Mouse (Mus musculus) erythroid progenitor cell, adult 5-6 weeks (primary cell): ENCODE results near the gene Insyn1. TPM values are rescaled to one million over a fixed set of nuclear protein-coding genes. Genes with fewer than 3 reads are reported as not detected.
A peak's percentile ranks its signal among the peaks of the same experiment; 100 is the strongest.

ENCODE experiments used
- ATAC-seq: replicated peaks from 2 replicates; pipeline ENCODE4 v1.8.0; 2016; ENCODE audit warnings: moderate number of reproducible peaks, mild to moderate bottlenecking, moderate TSS enrichment, inconsistent platforms; ENCODE audit not compliant: poor library complexity, low FRiP score, severe bottlenecking
- total RNA-seq, 2 experiments: library from RNA; stranded (forward) in 1 of 2; stranded (reverse) in 1 of 2; fragments of 150-400 nt in 1 of 2; fragments of 186-747, 209-891 nt in 1 of 2; gene quantifications; 2 replicates each; pipeline versions ENCODE4 v1.2.3 to v1.2.4; 2015 to 2017; ENCODE audit warnings: low replicate concordance in 2 of 2

Insyn1 gene
- total RNA-seq (2015; ENCODE audit: low replicate concordance), result not detected in 2 replicates
- total RNA-seq (2017; ENCODE audit: low replicate concordance), result not detected in 2 replicates

DNA sequence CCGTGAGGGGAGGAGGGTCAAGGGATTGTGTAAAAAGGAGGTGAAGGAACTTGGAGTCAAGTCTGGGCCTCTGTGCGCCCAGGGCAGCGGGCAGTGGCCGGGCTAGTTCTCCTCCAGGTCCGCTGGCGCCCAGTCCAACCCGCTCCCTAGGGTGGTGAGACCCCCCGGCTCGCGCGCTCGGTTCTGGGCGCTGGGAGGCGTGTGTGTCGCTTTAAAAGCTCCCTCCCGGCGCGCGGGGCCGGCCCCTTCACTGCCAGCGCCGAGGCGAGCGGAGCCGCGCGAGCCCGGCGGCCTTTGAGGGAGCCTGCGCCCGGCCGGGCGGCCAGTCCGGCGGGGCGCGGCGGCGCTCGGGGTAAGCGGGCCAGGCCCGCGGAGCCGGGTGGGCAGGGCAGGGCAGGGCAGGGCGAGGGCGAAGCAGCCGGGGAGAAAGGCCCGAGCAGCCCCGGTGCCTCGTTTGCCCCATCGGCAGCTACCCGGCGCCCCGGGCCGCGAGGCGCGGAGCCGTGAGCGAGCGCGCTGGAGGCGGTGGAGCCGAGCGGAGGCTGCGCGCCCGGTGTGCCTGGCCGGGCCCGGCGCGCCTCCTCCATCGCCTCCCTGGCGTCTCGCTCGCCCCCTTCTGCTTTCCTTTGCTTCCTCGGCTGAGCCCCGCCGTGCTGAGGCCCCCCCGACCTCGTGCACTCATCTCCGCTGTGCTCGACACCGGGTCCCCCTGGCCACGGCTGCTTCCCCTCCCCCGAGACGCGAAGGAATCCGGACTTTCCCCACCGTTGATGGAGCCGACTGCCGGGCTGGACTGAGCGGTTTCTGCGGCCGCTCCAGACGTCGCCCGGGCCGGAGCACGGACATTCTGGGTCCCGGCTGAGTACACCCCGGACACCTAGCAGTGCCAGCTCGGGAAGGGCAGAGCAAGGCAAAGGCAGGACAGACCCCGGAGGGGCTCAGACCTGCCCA, at the start of gene Insyn1:
Gene Insyn1, plus strand, starts transcription at position 753 of the 951 bp plus-strand sequence.
- ATAC-seq, result 0 out of 2 replicates have a peak, but pooled peaks have one; percentile 40

DNA sequence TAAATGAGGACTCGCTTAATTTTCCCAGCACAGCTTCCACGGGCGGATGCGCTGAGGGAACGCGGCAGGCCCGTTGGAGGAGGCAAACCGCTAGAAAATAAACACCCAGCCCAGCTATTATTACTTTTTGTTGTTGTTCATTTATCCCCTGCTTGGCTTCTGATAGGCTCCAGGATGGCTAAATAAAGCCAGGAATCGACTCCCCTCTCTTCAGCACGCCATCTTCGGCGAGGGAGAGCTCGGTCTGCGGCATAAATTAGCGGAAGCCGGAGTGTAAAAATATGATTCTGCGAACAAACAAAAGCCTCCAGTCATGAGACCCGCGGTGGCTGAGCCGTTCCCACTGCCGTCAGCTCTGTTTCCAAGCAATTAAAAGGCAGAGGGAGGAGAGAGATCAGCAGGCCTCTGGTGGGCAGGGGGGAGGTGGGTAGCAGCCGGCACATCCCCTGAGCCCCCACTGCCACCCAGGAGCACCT, 49.4 kb upstream of the Insyn1 start:
- no peak for ATAC-seq

DNA sequence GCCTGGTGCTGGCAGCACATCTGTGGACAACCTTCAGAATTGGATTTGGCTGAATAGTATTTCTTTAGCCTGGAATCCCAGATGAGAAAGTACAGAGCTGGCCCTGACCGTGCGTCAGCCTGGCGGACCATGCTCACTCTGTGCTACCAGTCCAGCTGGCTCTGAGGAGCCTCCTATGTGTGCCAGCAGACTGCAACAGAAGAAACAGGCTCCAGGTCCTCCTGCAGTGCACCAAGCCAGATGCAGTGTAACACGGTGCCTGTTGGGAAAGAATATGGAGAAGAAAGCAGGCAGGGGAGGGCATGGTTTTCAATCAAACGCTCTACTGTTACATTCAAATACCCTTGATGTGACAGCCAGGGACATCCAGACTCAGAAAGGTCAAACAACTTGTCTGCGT, 48.3 kb upstream of the Insyn1 start:
- no peak for ATAC-seq

GRCm38 (mm10) chr9:58440614-58441013, 47.8 kb upstream of the Insyn1 start:
- no peak for ATAC-seq

DNA sequence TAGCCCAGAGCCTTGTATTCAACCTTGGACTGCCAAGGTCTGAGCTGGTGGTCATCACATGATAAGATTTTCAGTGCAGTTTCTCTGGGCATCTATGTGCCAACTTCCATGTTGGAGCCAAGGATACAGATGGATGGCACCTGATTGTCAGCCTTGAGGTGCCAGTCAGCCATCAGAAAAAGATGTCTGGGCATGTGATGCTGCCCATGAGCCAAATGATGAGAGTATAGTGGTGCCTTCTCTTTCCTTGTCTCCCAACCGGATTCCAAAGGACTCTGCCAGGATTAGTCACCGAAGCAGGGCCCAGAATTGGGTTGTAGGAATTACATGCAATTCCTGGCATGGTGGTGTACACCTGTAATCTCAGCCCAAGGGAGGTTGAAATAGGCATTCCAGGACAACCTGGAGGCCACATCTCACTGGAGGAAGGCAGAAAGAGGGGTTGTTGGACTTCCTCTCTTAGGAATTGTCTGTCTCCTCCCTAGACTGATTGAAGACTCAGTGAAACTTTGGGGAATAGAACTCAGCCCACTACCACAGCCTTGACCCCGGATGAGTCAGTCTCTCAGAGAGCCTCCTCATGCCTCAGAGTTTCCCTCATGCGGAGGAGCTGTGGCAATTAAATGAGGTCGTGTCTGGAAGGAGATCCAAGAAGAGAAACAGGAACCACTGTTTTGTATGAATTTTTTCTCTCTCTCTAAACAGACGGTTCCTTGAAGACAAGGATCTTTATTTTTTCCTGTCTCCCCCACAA, 46.9 kb upstream of the Insyn1 start:
- ATAC-seq, result no peak

DNA sequence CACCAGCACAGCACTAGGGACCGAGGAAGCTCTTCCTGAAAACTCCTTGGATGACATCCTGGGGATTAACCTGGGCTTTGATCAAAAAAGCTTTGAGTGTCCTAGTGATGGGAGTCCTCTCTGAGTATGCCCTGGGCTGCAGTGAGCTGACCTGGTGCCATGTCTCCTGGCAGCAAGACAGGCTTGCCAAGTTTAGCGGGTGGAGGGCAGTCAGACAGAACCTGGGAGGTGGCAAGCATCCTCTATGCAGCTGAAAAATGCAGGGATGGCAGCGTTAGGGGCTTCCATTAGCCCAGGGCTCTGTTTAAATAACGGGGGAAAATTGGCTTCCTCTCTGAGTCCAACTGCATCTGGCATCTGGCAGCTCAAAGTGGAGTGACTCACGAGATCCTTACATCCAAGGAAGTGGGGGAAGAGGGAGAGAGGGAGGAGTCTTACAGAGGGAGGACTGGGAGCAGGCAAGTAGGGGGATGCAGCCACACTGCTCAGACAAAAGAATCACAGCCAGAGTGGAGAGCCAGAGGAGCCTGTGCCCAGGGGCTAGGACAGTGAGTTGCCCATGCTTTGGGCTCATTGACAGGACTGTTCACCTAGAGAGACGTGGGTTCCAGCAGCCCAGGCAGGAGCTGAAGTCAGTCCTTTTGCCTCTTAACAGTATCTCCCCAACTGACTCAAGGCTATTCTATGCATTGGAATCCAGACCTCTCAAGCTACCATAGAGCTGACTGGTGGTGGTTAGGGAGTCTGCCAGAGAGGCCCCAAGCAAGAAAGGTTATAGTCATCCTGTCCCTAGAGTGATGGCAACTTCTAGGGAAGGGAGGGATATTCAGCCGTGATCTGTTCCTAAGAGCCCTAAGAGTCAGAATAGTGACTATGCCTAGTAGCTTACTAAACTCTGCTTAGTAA, 46.0 kb upstream of the Insyn1 start:
- 0 out of 2 replicates have a peak, but pooled peaks have one; percentile 34 for ATAC-seq

DNA sequence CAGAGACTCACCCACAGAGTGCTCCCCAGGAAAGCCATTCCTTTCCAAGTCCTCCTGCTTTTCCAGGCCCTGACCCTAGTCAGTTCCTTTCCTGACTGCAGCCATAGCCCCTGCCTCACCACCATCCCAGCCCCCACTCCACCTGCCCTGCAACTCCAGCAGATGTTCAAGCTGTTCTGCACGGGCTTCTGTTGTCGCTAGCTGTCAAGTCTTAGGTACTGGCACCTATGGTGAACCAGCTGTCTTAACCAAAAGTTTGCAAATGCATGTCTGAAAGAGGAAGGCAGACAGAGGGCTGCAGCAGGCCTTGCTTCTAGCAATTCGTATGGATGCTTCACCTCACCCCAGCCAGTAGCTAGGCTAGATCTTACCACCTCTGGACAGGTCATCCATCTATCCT, 45.3 kb upstream of the Insyn1 start:
- no peak for ATAC-seq

DNA sequence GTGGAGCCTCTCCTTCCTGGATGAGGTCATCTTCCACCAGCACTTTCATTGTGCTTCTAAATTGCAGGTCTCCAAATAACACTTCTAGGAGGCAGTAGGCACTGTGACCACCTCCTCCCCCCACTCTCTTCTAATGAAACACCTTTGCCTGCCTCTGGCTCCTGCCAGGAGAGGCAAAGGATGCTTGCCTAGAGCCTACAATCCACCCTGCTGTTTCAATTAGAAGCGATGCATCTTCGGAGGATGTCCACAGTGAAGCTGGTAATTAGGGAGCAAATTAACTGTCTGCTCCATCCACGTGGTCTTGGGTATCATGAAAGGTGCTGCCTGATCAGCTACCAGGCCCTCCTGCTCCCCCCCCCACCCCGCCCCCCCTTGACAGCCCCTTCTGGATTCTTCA, 41.6 kb upstream of the Insyn1 start:
- no peak for ATAC-seq

GRCm38 (mm10) chr9:58447997-58448595, 40.3 kb upstream of the Insyn1 start:
- ATAC-seq, result no peak

DNA sequence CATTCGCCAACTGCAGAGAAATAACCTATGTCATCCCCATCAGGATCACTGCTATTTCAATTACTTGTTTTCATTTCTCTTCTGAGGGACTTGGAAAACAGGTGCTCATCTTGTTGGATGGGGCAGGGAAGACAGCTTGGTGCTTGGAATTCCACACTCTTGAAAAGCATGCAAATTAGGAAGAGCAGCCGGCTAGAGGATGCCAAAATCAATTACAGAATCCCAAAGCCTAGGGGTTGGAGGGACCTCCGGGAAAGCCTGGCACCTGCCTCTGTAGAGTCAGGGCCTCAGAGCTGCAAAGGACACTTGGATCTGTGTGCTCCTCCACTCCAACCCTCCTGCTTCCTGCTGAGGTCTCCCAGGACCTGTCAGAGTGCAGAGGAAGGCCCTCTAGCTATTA, 38.9 kb upstream of the Insyn1 start:
- no peak for ATAC-seq

DNA sequence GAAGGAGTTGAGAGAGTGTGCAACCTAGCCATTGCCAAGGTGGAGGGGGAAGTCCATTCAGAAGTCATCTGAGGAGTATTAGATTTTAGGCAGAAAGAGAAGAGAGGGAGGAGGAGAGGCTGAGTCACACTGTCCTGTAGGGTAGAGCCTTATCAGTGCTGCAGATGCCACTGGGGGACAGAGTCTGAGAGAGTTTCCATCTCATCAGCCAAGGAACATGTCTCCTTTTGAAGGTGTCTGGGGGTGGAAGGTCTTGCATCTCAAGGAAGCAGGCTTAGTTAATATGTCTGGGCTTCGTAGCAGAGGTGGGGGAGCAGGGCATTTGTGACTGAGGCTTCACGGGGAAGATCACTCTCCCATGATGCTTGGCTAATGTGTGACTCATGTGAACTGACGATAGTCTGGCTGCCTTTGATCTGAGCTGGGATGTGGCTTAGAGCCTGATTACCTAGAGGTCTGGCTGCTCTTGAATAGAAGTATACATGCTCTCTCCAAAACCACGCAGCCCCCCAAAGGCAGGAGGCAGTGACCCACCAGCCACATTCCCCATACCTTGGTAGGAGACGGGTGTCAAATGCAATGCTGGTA, 34.5 kb upstream of the Insyn1 start:
- no peak for ATAC-seq

GRCm38 (mm10) chr9:58454886-58455285, 33.5 kb upstream of the Insyn1 start:
- ATAC-seq, result no peak

DNA sequence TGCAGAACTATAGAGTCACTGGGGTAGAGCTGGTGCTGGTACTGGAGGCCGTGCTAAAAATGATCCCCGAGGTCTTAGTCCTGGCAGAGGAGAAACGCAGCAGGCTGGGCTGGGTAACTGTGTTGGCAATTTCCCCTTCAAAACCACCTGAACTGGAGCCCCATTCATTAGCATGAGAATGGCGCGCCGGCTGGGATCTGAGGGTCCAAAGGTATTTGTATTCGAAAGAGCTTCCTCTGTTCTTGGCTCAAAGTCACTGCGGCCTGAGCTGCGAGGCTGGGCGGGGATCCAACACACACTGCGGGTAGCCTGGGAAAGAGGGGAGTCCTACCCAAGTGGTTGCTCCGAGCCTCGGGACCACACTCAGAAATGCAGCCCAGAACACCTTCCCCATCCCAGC, 32.6 kb upstream of the Insyn1 start:
- no peak for ATAC-seq

DNA sequence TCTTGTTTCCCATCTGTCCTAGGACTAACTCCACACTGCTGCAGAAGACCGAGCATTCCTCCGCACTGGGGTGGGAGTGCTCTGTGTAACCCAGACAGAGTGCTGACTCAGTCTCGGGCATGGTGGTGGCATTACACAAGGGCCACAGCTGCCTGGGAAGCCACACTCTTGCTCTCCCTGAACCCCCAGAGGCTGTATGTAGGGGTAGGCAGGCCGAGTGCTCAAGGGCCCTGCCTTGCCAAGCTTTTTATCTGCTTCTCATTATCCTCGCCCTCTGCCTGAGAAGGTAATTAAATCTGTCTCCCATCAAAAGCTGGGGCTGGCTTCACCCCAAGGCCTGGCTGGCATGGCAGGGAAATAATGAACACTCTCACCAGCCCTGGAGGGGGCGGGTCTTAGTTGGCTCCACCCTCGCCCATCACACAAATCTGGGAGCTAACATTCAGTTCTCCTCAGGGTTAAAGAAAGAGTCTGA, 30.9 kb upstream of the Insyn1 start:
- no peak for ATAC-seq

DNA sequence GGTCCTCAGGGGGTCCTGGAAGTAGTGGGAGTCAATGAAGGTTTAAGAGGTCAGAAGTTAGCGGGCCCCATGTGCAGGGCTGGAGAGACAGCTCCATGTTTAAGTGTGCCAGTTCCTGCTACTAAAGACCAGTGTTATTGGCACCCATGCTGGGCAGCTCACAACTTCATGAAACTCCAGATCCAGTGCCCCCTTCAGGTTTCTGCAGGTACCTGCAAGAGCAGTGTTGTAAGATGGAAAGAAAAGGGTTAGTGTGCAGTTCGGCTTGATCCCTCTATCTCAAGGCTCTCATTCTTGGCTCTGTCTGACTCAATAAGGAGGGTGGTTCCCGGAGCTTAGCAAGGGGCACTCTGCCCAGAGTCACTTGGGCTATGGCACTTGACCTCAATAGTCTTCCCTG, 30.1 kb upstream of the Insyn1 start:
- ATAC-seq, result no peak

- ATAC-seq, result no peak
Observed at GRCm38 (mm10) chr9:58458856-58459553, 29.4 kb upstream of the Insyn1 start.

DNA sequence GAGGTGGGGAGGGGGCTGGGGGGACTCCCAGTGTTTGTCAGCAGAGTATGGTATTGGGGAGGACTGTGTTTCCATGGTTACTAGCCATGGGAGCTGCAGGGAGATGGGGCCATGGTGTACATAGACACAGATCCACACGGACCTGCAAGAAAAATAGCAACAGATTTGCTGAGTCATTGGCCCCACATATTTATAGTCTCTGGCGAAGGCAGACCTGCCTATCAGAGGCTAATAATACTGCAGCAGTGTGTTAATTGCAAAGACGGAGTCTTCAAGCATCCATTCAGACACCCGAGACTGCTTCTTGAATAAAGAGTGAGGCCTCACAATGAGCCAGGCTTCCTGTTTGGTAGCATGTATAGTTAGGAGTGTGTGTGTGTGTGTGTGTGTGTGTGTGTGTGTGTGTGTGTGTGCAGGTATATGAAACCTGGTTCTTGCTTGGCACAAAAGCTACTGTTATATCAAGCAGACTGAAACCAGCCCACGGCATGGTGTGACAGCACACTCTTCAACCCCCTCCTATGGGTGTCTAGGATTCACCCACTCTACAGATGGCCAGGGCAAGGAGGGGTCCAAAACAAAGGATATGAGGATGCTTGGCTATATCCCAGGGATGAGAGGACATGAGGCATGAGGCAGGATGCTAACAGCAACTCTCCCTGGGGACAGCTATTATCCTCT, 20.9 kb upstream of the Insyn1 start:
- no peak for ATAC-seq

DNA sequence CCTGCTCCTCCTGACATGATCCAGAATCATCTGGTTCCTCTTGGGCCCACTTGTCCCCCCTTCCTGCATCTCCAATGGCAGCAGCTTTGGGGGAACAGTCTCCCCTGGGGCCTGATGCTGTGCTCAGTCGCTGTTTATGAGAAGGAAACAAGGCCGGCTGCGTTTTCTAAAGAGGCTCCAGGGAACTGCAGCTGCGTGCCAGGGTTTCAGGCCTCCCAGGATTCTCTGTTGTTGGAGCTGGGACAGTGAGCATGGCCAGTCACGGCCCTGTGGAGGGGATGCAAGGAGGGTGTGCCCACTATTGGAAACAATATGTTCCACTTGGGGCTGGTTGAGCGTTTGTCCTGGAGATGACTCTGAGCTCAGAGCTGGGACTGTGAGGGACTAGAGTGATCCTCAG, 17.9 kb upstream of the Insyn1 start:
- no peak for ATAC-seq
